Mouse (Mus musculus) forebrain, embryonic 16.5 days (tissue): Measurements from ENCODE around the gene Dhodh. TPM values are rescaled to one million over a fixed set of nuclear protein-coding genes. Genes with fewer than 3 reads are reported as not detected.

Experiments
- ATAC-seq: fragments of 200-750 bp; cut with Nextera tagmentation; 2 replicates; pipeline ENCODE4 v1.8.0; 2017; ENCODE audit warnings: mild to moderate bottlenecking, moderate library complexity
- H3K27ac ChIP-seq: fragments of 300-500 bp; sonication (generic); 2 replicates; pipeline ENCODE4 v1.5.1; 2014; ENCODE audit warnings: low read length, control low read depth
- H3K27me3 ChIP-seq: fragments of 300-500 bp; sonication (generic); replicated peaks from 2 replicates; pipeline ENCODE4 v1.6.1; 2014; ENCODE audit warnings: low read length; ENCODE audit not compliant: control insufficient read depth, insufficient read depth
- H3K36me3 ChIP-seq: fragments of 300-500 bp; sonication (generic); 2 replicates; pipeline ENCODE4 v1.6.1; 2014; ENCODE audit not compliant: control insufficient read depth, insufficient read depth
- H3K4me1 ChIP-seq: fragments of 300-500 bp; sonication (generic); replicated peaks from 2 replicates; pipeline ENCODE4 v1.6.1; 2014; ENCODE audit warnings: low read length; ENCODE audit not compliant: control insufficient read depth, insufficient read depth
- H3K4me2 ChIP-seq: fragments of 300-500 bp; sonication (generic); 2 replicates; pipeline ENCODE4 v1.6.1; 2014; ENCODE audit warnings: mild to moderate bottlenecking, low read length, control low read depth
- H3K4me3 ChIP-seq: fragments of 300-500 bp; sonication (generic); replicated peaks from 2 replicates; pipeline ENCODE4 v1.5.1; 2014; ENCODE audit warnings: mild to moderate bottlenecking, low read length, control low read depth
- H3K9ac ChIP-seq: fragments of 300-500 bp; sonication (generic); replicated peaks from 2 replicates; pipeline ENCODE4 v1.6.1; 2014; ENCODE audit warnings: low read depth, low read length, control low read depth
- H3K9me3 ChIP-seq: fragments of 300-500 bp; sonication (generic); 2 replicates; pipeline ENCODE4 v1.6.1; 2016; ENCODE audit warnings: low read length; ENCODE audit not compliant: control insufficient read depth
- WGBS: fragments of 180-500 bp; shearing (Covaris S2); extraction: QIAGEN DNeasy Blood & Tissue Kit; methylation state at CpG from one replicate; pipeline ENCODE4 v1.1.7; 2014; 5-methylcytosine and 5-hydroxymethylcytosine counted together
- polyA plus RNA-seq: library from polyadenylated mRNA; unstranded; fragments of >200 nt; fragmentation: Nextera tagmentation; extraction: Ambion mirVana; gene quantifications from 2 replicates; pipeline ENCODE4 v1.2.1, GENCODE M21; 2015

Dhodh gene
- polyA plus RNA-seq, 1 experiment from 2014 or later: 35.5 TPM

GRCm38 (mm10) chr8:109632498-109632897, 24.0 kb upstream of the Dhodh start:
- Histone ChIP-seq H3K9ac (no peak overlapping the region), H3K9me3 (no peaks in the 10 kb centered on the region), H3K27ac (no peak overlapping the region), H3K4me2 (no peak overlapping the region), H3K27me3 (no peaks in the 10 kb centered on the region), H3K4me1 (no peaks in the 10 kb centered on the region), H3K4me3 (no peak overlapping the region), H3K36me3 (no peaks in the 10 kb centered on the region)
- 76% methylated on average over 5 of the region's 5 CpGs for WGBS
- ATAC-seq: no peak

GRCm38 (mm10) chr8:109628638-109629037, 20.2 kb upstream of the Dhodh start:
- no peak for ATAC-seq
- Histone ChIP-seq H3K4me1 (no peaks in the 10 kb centered on the region), H3K9me3 (peaks cover 2% of the 10 kb centered on the region; the same call in 1 of the 2 replicates), H3K4me3 (no peak overlapping the region), H3K4me2 (no peak overlapping the region), H3K36me3 (no peaks in the 10 kb centered on the region), H3K27ac (no peak overlapping the region), H3K9ac (no peak overlapping the region), H3K27me3 (no peaks in the 10 kb centered on the region)
- 66% methylated on average over 6 of the region's 6 CpGs for WGBS

GRCm38 (mm10) chr8:109615569-109615968, 7.1 kb upstream of the Dhodh start:
- no peak overlapping the region for H3K9ac ChIP-seq
- no peaks in the 10 kb centered on the region for H3K27me3 ChIP-seq
- no peaks in the 10 kb centered on the region for H3K4me1 ChIP-seq
- ATAC-seq: no peak
- WGBS: 96% methylated on average over 3 of the region's 3 CpGs
- no peak overlapping the region for H3K4me2 ChIP-seq
- H3K27ac ChIP-seq: no peak overlapping the region
- no peak overlapping the region for H3K4me3 ChIP-seq
- no peaks in the 10 kb centered on the region for H3K9me3 ChIP-seq
- no peaks in the 10 kb centered on the region for H3K36me3 ChIP-seq

DNA sequence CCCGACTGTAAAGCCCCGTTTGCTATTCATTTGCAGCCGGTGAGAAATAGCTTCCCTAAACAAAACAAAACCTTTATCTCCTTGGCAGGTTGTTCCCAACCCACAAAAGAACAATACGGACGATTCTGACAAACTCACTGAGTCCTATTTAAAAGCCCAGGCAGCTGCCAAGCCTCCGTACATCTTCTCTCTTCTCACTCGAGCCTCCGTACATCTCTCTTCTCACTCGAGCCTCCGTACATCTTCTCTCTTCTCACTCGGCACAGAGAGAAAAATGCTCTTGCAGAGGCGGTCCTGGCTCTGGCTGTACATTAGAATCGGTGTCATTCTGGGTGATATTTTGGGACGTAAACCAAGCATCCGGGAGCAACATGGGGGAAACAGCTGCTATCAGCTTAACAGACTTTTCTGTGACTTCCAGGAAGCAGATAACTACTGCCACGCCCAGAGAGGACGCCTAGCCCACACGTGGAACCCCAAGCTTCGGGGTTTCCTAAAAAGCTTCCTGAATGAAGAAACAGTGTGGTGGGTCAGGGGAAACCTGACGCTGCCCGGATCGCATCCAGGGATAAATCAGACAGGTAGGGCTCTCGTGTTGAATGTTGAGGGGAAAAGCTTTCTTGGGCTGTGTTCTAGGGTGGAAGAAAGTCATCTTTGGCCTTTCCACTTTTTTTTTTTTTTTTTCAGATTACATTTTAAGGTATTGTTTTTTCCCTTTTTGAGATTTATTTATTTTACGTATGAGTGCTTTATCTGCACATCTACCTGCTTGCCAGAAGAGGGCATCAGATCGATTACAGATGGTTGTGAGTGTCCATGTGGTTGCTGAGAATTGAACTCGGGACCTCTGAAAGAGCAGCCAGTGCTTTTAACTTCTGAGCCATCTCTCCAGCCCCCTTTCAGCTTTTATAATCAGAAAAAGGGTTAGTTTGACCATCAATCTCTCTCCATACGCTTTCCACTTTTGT, 6.1 kb upstream of the Dhodh start, which contains the start of gene Pkd1l3:
TSS of gene Pkd1l3 (plus strand) at position 275 of the 968 bp plus-strand sequence.
- Histone ChIP-seq H3K4me1 (no peaks in the 10 kb centered on the region), H3K4me3 (no peak within 1 kb of the TSS), H3K27ac (no peak within 1 kb of the TSS), H3K27me3 (no peaks in the 10 kb centered on the region), H3K4me2 (no peak within 1 kb of the TSS), H3K9me3 (no peaks in the 10 kb centered on the region), H3K36me3 (no peaks in the 10 kb centered on the region), H3K9ac (no peak within 1 kb of the TSS)
- WGBS: 64% methylated on average over 27 of the region's 27 CpGs
- no peak for ATAC-seq

GRCm38 (mm10) chr8:109609153-109609502, 655 bp upstream of the Dhodh start:
- Histone ChIP-seq H3K27me3 (no peaks in the 10 kb centered on the region), H3K4me3 (peak overlapping the region; percentile 66), H3K9ac (peak overlapping the region; percentile 74), H3K4me2 (peak overlapping the region; percentile 73), H3K27ac (peak overlapping the region; percentile 97), H3K4me1 (peaks cover 13% of the 10 kb centered on the region), H3K9me3 (no peaks in the 10 kb centered on the region), H3K36me3 (0 out of 2 replicates have a peak, but pooled peaks cover 4% of the 10 kb centered on the region)
- WGBS: 14% methylated on average over 5 of the region's 5 CpGs
- no peak for ATAC-seq

- Histone ChIP-seq H3K9ac (peak overlapping the region; percentile 63), H3K4me1 (peaks cover 13% of the 10 kb centered on the region), H3K9me3 (no peaks in the 10 kb centered on the region), H3K36me3 (0 out of 2 replicates have a peak, but pooled peaks cover 4% of the 10 kb centered on the region), H3K27ac (peak overlapping the region; percentile 37; the same call in 1 of the 2 replicates), H3K27me3 (no peaks in the 10 kb centered on the region), H3K4me3 (peak overlapping the region; percentile 66), H3K4me2 (peak overlapping the region; percentile 81)
- ATAC-seq: no peak
- 4% methylated on average over 12 of the region's 12 CpGs for WGBS
Observed at GRCm38 (mm10) chr8:109607650-109608049, 823 bp downstream of the Dhodh start.

DNA sequence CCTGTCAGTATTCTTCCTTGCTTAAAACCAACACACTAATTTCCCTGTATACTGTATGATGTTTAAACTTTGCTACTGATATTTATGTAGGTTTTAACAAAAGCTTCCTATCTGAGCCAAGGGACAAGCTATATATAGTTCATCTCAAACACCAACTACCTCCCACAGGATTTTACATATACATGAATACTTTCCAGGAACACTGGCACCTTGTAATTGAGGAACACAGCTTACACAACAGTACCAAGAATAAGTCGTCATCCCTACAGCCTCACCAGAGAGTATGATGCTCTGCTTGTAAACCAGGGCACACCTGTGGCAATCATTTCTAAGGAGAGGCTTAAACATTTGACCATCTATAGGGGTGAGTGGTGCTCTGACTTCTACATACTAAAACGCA, 1.7 kb downstream of the Dhodh start:
- H3K27ac ChIP-seq: no peak overlapping the region
- no peaks in the 10 kb centered on the region for H3K9me3 ChIP-seq
- no peak overlapping the region for H3K4me3 ChIP-seq
- H3K27me3 ChIP-seq: no peaks in the 10 kb centered on the region
- peaks cover 13% of the 10 kb centered on the region for H3K4me1 ChIP-seq
- H3K9ac ChIP-seq: no peak overlapping the region
- 0 out of 2 replicates have a peak, but pooled peaks cover 4% of the 10 kb centered on the region for H3K36me3 ChIP-seq
- no peak overlapping the region for H3K4me2 ChIP-seq
- ATAC-seq: no peak
- 83% methylated on average over 2 of the region's 2 CpGs for WGBS

- Histone ChIP-seq H3K27ac (no peak overlapping the region), H3K4me3 (no peak overlapping the region), H3K27me3 (no peaks in the 10 kb centered on the region), H3K9ac (no peak overlapping the region), H3K9me3 (no peaks in the 10 kb centered on the region), H3K4me1 (no peaks in the 10 kb centered on the region), H3K36me3 (peaks cover 3% of the 10 kb centered on the region; the same call in 1 of the 2 replicates), H3K4me2 (no peak overlapping the region)
- 48% methylated on average over 8 of the region's 8 CpGs for WGBS
- no peak for ATAC-seq
Observed at GRCm38 (mm10) chr8:109595854-109596253, 12.6 kb downstream of the Dhodh start.

DNA sequence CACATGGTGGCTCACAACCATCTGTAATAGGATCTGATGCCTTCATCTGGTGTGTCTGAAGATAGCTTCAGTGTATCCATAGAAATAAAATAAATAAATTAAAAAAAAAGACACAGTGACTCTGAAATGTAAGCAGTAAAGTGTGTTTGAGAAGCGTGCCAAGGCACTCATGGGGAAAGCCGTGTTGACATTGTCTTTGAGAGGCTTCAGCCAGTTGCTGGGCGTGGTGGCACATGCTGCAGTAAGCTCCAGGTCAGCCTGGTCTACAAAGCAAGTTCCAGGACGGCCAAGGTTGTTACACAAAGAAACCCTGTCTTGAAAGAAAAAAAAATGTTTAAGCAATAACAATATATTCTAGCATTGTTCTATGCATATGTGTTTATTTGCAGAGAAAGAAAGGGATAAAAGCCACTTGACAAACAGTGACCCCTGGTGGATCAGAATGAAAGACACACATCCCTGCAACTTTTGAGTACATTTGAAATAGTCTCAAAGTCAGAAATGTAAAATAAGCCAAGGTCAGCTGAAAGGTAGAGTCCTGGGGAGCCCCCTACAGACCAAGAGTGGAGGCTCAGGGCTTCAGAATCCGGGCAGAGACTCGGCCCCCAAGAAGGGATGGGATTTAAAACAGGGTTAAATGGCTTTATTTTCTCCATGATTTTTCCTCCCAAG, 15.2 kb downstream of the Dhodh start:
- no peak overlapping the region for H3K4me3 ChIP-seq
- H3K9ac ChIP-seq: no peak overlapping the region
- no peaks in the 10 kb centered on the region for H3K27me3 ChIP-seq
- H3K4me1 ChIP-seq: no peaks in the 10 kb centered on the region
- ATAC-seq: no peak
- H3K27ac ChIP-seq: no peak overlapping the region
- 78% methylated on average over 6 of the region's 6 CpGs for WGBS
- H3K9me3 ChIP-seq: no peaks in the 10 kb centered on the region
- no peaks in the 10 kb centered on the region for H3K36me3 ChIP-seq
- H3K4me2 ChIP-seq: no peak overlapping the region
